Mouse (Mus musculus) heart, postnatal 0 days (tissue): Measurements from ENCODE around the gene Pygm. TPM values are rescaled to one million over a fixed set of nuclear protein-coding genes. Genes with fewer than 3 reads are reported as not detected.

ENCODE experiments used
- ATAC-seq: fragments of 200-750 bp; cut with Nextera tagmentation; 2 replicates; pipeline ENCODE4 v1.8.0; 2017; ENCODE audit warnings: low read depth, moderate number of reproducible peaks, moderate library complexity; ENCODE audit not compliant: insufficient read depth
- DNase-seq: peaks from one replicate; pipeline ENCODE4 v3.0.0-alpha.2; 2016; ENCODE audit warnings: low spot score
- H3K27ac ChIP-seq: fragments of 300-500 bp; sonication (generic); 2 replicates; pipeline ENCODE4 v1.5.1; 2014; ENCODE audit warnings: low read depth, mild to moderate bottlenecking
- H3K27me3 ChIP-seq: fragments of 300-500 bp; sonication (generic); 2 replicates; pipeline ENCODE4 v1.6.1; 2014; ENCODE audit warnings: low read length, mixed read lengths; ENCODE audit not compliant: control insufficient read depth, insufficient read depth
- H3K36me3 ChIP-seq: fragments of 300-500 bp; sonication (generic); replicated peaks from 2 replicates; pipeline ENCODE4 v1.6.1; 2014; ENCODE audit warnings: low read length, mixed read lengths; ENCODE audit not compliant: control insufficient read depth, insufficient read depth
- H3K4me1 ChIP-seq: fragments of 300-500 bp; sonication (generic); 2 replicates; pipeline ENCODE4 v1.6.1; 2014; ENCODE audit warnings: antibody characterized with exemption; ENCODE audit not compliant: control insufficient read depth, insufficient read depth
- H3K4me2 ChIP-seq: fragments of 300-500 bp; sonication (generic); 2 replicates; pipeline ENCODE4 v1.6.1; 2014; ENCODE audit warnings: low read depth, mild to moderate bottlenecking, low read length, moderate library complexity
- H3K4me3 ChIP-seq: fragments of 300-500 bp; sonication (generic); 2 replicates; pipeline ENCODE4 v1.5.1; 2014; ENCODE audit warnings: low read depth, low read length
- H3K9ac ChIP-seq: fragments of 300-500 bp; sonication (generic); replicated peaks from 2 replicates; pipeline ENCODE4 v1.6.1; 2014; ENCODE audit warnings: low read depth, low read length, mixed read lengths
- H3K9me3 ChIP-seq: fragments of 300-500 bp; sonication (generic); replicated peaks from 2 replicates; pipeline ENCODE4 v1.6.1; 2016; ENCODE audit warnings: low read length; ENCODE audit not compliant: control insufficient read depth
- CTCF ChIP-seq: IDR thresholded peaks from 2 replicates; pipeline ENCODE4 v1.5.1; 2016; ENCODE audit warnings: antibody characterized with exemption, control low read depth, low read depth
- EP300 ChIP-seq: IDR thresholded peaks from 2 replicates; pipeline ENCODE4 v1.6.1; 2016; ENCODE audit warnings: antibody characterized with exemption, low read depth
- WGBS: fragments of 180-500 bp; shearing (Covaris S2); extraction: QIAGEN DNeasy Blood & Tissue Kit; methylation state at CpG from one replicate; pipeline ENCODE4 v1.1.7; 2014; 5-methylcytosine and 5-hydroxymethylcytosine counted together
- polyA plus RNA-seq: library from polyadenylated mRNA; unstranded; fragments of >200 nt; fragmentation: Nextera tagmentation; extraction: Ambion mirVana; gene quantifications from 2 replicates; pipeline ENCODE4 v1.2.1, GENCODE M21; 2015
- total RNA-seq: library from RNA; depleted of rRNA; stranded (reverse); fragments of >200 nt; gene quantifications from 2 replicates; pipeline ENCODE4 v1.2.3, GENCODE M21; 2014; ENCODE audit warnings: low replicate concordance

Pygm gene
- total and polyA plus RNA-seq, 2 experiments from 2014 or later: 400 to 487 TPM

GRCm38 (mm10) chr19:6364842-6365241, 19.4 kb upstream of the Pygm start:
- Histone ChIP-seq H3K4me2 (peak overlapping the region; percentile 96), H3K4me1 (peaks cover 18% of the 10 kb centered on the region), H3K36me3 (peaks cover 48% of the 10 kb centered on the region), H3K9me3 (no peaks in the 10 kb centered on the region), H3K27ac (no peak overlapping the region), H3K4me3 (peak overlapping the region; percentile 99), H3K9ac (peak overlapping the region; percentile 99; the same call in 1 of the 2 replicates), H3K27me3 (no peaks in the 10 kb centered on the region)
- 3% methylated on average over 2 of the region's 2 CpGs for WGBS
- ATAC-seq (no peak), DNase-seq (no peak)
- TF ChIP-seq EP300 (no peak), CTCF (no peak)

GRCm38 (mm10) chr19:6370175-6370574, 14.0 kb upstream of the Pygm start:
- Histone ChIP-seq H3K27me3 (no peaks in the 10 kb centered on the region), H3K4me3 (no peak overlapping the region), H3K27ac (no peak overlapping the region), H3K9me3 (no peaks in the 10 kb centered on the region), H3K36me3 (peaks cover 94% of the 10 kb centered on the region), H3K9ac (no peak overlapping the region), H3K4me1 (peaks cover 6% of the 10 kb centered on the region; the same call in 1 of the 2 replicates), H3K4me2 (no peak overlapping the region)
- no peak for DNase-seq
- TF ChIP-seq EP300 (no peak), CTCF (no peak)
- 88% methylated on average over 2 of the region's 2 CpGs for WGBS
- no peak for ATAC-seq

GRCm38 (mm10) chr19:6372433-6372832, 11.8 kb upstream of the Pygm start:
- Histone ChIP-seq H3K4me1 (0 out of 2 replicates have a peak, but pooled peaks cover 7% of the 10 kb centered on the region), H3K4me2 (no peak overlapping the region), H3K27ac (no peak overlapping the region), H3K9me3 (no peaks in the 10 kb centered on the region), H3K9ac (no peak overlapping the region), H3K4me3 (no peak overlapping the region), H3K27me3 (no peaks in the 10 kb centered on the region), H3K36me3 (peaks cover 96% of the 10 kb centered on the region)
- ATAC-seq: no peak
- TF ChIP-seq EP300 (no peak), CTCF (no peak)
- WGBS: 88% methylated on average over 3 of the region's 3 CpGs
- no peak for DNase-seq

- peaks cover 17% of the 10 kb centered on the region; the same call in 1 of the 2 replicates for H3K4me1 ChIP-seq
- H3K4me3 ChIP-seq: no peak overlapping the region
- DNase-seq: peak; percentile 71
- ATAC-seq: peak; percentile 57
- no peak overlapping the region for H3K4me2 ChIP-seq
- no peaks in the 10 kb centered on the region for H3K27me3 ChIP-seq
- 42% methylated on average over 12 of the region's 12 CpGs for WGBS
- H3K27ac ChIP-seq: peak overlapping the region; percentile 59; the same call in 1 of the 2 replicates
- no peak for TF ChIP-seq EP300
- TF ChIP-seq CTCF: peak; percentile 78
- H3K9ac ChIP-seq: no peak overlapping the region
- H3K9me3 ChIP-seq: no peaks in the 10 kb centered on the region
- peaks cover 89% of the 10 kb centered on the region for H3K36me3 ChIP-seq
Measured at GRCm38 (mm10) chr19:6373539-6374400, 10.4 kb upstream of the Pygm start.

- DNase-seq (no peak), ATAC-seq (no peak)
- 98% methylated on average over 10 of the region's 10 CpGs for WGBS
- Histone ChIP-seq H3K4me3 (no peak overlapping the region), H3K9ac (no peak overlapping the region), H3K27ac (no peak overlapping the region), H3K4me2 (no peak overlapping the region), H3K9me3 (no peaks in the 10 kb centered on the region), H3K36me3 (peaks cover 83% of the 10 kb centered on the region), H3K4me1 (peaks cover 17% of the 10 kb centered on the region; the same call in 1 of the 2 replicates), H3K27me3 (no peaks in the 10 kb centered on the region)
- TF ChIP-seq CTCF (no peak), EP300 (no peak)
Measured at GRCm38 (mm10) chr19:6374571-6374970, 9.6 kb upstream of the Pygm start.
